Mouse (Mus musculus) kidney, adult 2 months (tissue): ENCODE measurements around the gene Scgb1a1. TPM values are rescaled to one million over a fixed set of nuclear protein-coding genes. Genes with fewer than 3 reads are reported as not detected.

Experiments
- DNase-seq: peaks from one replicate; pipeline ENCODE4 v3.0.0; 2021
- H3K27ac ChIP-seq: fragments of 200-500 bp; 2 replicates; pipeline ENCODE4 v1.5.1; 2012; ENCODE audit warnings: low read depth, low read length, control low read depth, inconsistent platforms; ENCODE audit not compliant: insufficient read depth
- H3K27me3 ChIP-seq: fragments of 200-500 bp; replicated peaks from 2 replicates; pipeline ENCODE4 v1.6.1; 2012; ENCODE audit warnings: mild to moderate bottlenecking, moderate library complexity, low read length, inconsistent platforms; ENCODE audit not compliant: control insufficient read depth, insufficient read depth
- H3K36me3 ChIP-seq: fragments of 200-500 bp; 2 replicates; pipeline ENCODE4 v1.6.1; 2012; ENCODE audit warnings: mild to moderate bottlenecking, moderate library complexity, low read length, inconsistent platforms; ENCODE audit not compliant: control insufficient read depth, insufficient read depth
- H3K4me1 ChIP-seq: fragments of 200-500 bp; 2 replicates; pipeline ENCODE4 v1.6.1; 2011; ENCODE audit warnings: low read length; ENCODE audit not compliant: control insufficient read depth, insufficient read depth
- H3K4me3 ChIP-seq: fragments of 200-500 bp; 2 replicates; pipeline ENCODE4 v1.5.1; 2011; ENCODE audit warnings: mild to moderate bottlenecking, low read depth, low read length, control low read depth; ENCODE audit not compliant: insufficient read depth
- CTCF ChIP-seq: fragments of 200-500 bp; conservative IDR thresholded peaks from 2 replicates; pipeline ENCODE4 v1.5.1; 2011; ENCODE audit warnings: low read depth, mild to moderate bottlenecking, control low read depth, low read length, moderate library complexity, mixed read lengths; ENCODE audit not compliant: insufficient read depth, insufficient read length
- POLR2A ChIP-seq: fragments of 200-500 bp; IDR thresholded peaks from one replicate; pipeline ENCODE4 v1.6.1; 2011; ENCODE audit warnings: low read depth, low read length, control low read depth
- WGBS: fragments of 180-500 bp; shearing (Covaris S2); methylation state at CpG from one replicate; pipeline ENCODE4 v1.1.7; 2018; 5-methylcytosine and 5-hydroxymethylcytosine counted together
- polyA plus RNA-seq: library from polyadenylated mRNA; depleted of rRNA; stranded (reverse); fragments of >200 nt; gene quantifications from 2 replicates; pipeline ENCODE4 v1.2.3, GENCODE M21; 2012

Gene Scgb1a1
- polyA plus RNA-seq, 1 experiment = 0.22 TPM

- Histone ChIP-seq H3K27ac (no peak overlapping the region), H3K36me3 (no peaks in the 10 kb centered on the region), H3K27me3 (no peaks in the 10 kb centered on the region), H3K4me3 (no peak overlapping the region), H3K4me1 (no peaks in the 10 kb centered on the region; the same call in 1 of the 2 replicates)
- DNase-seq = no peak
- WGBS = 95% methylated on average over 3 of the region's 3 CpGs
- TF ChIP-seq CTCF (no peak), POLR2A (no peak)
These were observed 23.9 kb downstream of the Scgb1a1 start for GRCm38 (mm10) chr19:9063831-9064230.

GRCm38 (mm10) chr19:9062822-9063221 is 24.9 kb downstream of the Scgb1a1 start:
- no peaks in the 10 kb centered on the region for H3K36me3 ChIP-seq
- H3K4me1 ChIP-seq = no peaks in the 10 kb centered on the region; the same call in 1 of the 2 replicates
- H3K27me3 ChIP-seq = no peaks in the 10 kb centered on the region
- WGBS = 91% methylated on average over 2 of the region's 2 CpGs
- H3K4me3 ChIP-seq = no peak overlapping the region
- no peak for DNase-seq
- no peak overlapping the region for H3K27ac ChIP-seq
- no peak for TF ChIP-seq CTCF
- TF ChIP-seq POLR2A = no peak

DNA sequence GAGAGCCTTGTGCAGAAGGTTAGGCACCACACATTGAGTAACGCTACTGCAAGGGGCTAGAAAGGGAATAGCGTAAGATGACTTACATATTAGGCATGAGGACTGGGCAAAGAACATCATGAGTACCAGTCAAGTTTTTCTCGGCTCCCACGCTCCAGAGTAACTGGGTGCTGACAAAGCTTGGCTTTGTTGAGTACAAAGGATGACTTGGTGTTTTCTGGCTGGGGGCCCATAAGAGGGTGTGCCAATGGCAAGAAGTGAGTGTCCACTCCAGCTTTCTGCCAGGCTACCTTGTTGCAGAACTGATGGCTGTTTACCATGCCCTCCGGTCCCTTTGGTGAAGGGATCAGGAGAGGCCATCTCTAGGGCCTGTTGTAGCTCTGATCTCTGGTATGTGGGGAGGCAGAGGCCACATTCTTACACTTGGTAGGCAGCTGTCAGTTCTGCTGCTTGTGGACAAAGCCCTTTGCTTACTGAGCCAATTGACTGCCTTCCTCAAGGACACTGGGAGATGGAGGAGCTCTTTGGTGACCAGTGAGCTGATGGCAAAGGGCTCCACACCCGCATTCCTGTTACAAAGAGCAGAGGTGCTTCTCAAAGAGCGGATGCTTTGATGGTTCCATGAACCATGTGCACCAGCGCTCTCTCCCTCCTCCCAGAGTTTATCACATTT is 26.4 kb downstream of the Scgb1a1 start:
- TF ChIP-seq CTCF (no peak), POLR2A (no peak)
- H3K36me3 ChIP-seq = no peaks in the 10 kb centered on the region
- H3K27ac ChIP-seq = no peak overlapping the region
- DNase-seq = peak; percentile 62
- H3K4me3 ChIP-seq = no peak overlapping the region
- WGBS = 89% methylated on average over 8 of the region's 8 CpGs
- H3K27me3 ChIP-seq = no peaks in the 10 kb centered on the region
- no peaks in the 10 kb centered on the region; the same call in 1 of the 2 replicates for H3K4me1 ChIP-seq

- TF ChIP-seq CTCF (no peak), POLR2A (no peak)
- Histone ChIP-seq H3K36me3 (no peaks in the 10 kb centered on the region), H3K4me3 (no peak overlapping the region), H3K27me3 (no peaks in the 10 kb centered on the region), H3K4me1 (no peaks in the 10 kb centered on the region; the same call in 1 of the 2 replicates), H3K27ac (no peak overlapping the region)
- no peak for DNase-seq
- WGBS = 71% methylated on average over 4 of the region's 4 CpGs
These were observed 27.7 kb downstream of the Scgb1a1 start for GRCm38 (mm10) chr19:9060103-9060502.

- Histone ChIP-seq H3K4me1 (no peaks in the 10 kb centered on the region; the same call in 1 of the 2 replicates), H3K36me3 (no peaks in the 10 kb centered on the region), H3K27ac (no peak overlapping the region), H3K27me3 (no peaks in the 10 kb centered on the region), H3K4me3 (no peak overlapping the region)
- TF ChIP-seq CTCF (no peak), POLR2A (no peak)
- no peak for DNase-seq
- WGBS = 83% methylated on average over 7 of the region's 7 CpGs
These were observed 28.4 kb downstream of the Scgb1a1 start for GRCm38 (mm10) chr19:9059391-9059790.

GRCm38 (mm10) chr19:9058944-9059343 is 28.8 kb downstream of the Scgb1a1 start:
- H3K36me3 ChIP-seq = no peaks in the 10 kb centered on the region
- no peaks in the 10 kb centered on the region for H3K27me3 ChIP-seq
- no peak overlapping the region for H3K4me3 ChIP-seq
- no peak for TF ChIP-seq CTCF
- no peak for TF ChIP-seq POLR2A
- no peak for DNase-seq
- no peak overlapping the region for H3K27ac ChIP-seq
- 87% methylated on average over 4 of the region's 4 CpGs for WGBS
- H3K4me1 ChIP-seq = no peaks in the 10 kb centered on the region; the same call in 1 of the 2 replicates

DNA sequence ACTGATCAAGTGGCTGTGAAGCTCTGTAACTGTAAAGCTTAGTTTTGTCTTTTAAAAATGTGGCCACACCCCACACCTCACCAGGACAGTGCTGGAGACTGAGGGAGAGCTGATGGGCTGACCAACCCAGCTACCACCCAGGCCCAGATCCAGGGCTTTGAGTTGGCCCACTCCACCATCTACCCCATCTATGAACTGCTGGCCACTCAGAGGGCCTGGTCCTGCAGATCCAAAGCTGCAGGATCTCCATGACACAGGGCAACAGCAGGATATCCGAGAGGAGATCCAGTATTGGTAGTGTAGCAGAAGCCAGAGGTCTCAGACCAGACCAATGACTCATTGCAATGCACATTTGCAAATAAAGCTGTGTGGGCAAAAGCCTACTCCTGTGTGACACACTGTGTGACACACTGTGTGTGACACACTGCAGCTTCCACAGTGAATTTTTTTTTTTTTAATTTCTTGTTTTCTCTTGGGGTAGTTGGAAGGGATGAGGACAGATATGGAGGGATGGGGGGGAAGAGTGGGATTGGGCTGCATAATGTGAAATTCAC is 29.4 kb downstream of the Scgb1a1 start:
- 87% methylated on average over 1 of the region's 1 CpGs for WGBS
- TF ChIP-seq CTCF (no peak), POLR2A (no peak)

More for the DNA sequence above, 29.4 kb downstream of the Scgb1a1 start:
- no peaks in the 10 kb centered on the region for H3K36me3 ChIP-seq
- no peaks in the 10 kb centered on the region for H3K27me3 ChIP-seq
- DNase-seq = no peak
- H3K4me3 ChIP-seq = no peak overlapping the region
- H3K27ac ChIP-seq = no peak overlapping the region
- H3K4me1 ChIP-seq = no peaks in the 10 kb centered on the region; the same call in 1 of the 2 replicates
